Mouse (Mus musculus) heart, postnatal 0 days (tissue): ENCODE results near the gene Rnf40.

Experiments
- CTCF ChIP-seq: IDR thresholded peaks from 2 replicates; pipeline ENCODE4 v1.5.1; 2016; ENCODE audit warnings: antibody characterized with exemption, control low read depth, low read depth
- EP300 ChIP-seq: IDR thresholded peaks from 2 replicates; pipeline ENCODE4 v1.6.1; 2016; ENCODE audit warnings: antibody characterized with exemption, low read depth

DNA sequence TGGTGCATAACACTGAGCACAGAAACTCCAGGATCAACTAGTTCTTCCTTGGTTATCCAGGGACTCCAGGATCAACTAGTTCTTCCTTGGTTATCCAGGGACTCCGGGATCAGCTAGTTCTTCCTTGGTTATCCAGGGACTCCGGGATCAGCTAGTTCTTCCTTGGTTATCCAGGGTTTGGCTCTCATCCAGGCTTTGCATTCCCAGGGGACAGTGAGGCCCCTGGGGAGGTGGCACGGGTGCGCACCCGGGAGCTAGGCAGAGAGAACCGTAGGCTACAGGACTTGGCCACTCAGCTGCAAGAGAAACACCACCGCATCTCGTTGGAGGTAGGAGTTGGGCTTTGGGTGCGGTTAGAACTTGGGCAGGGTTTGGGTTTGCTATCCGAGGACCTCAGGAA is 2.5 kb downstream of the Rnf40 start:
- no peak for TF ChIP-seq EP300
- no peak for TF ChIP-seq CTCF
